Mouse (Mus musculus) spleen, adult 2 months (tissue): Measurements from ENCODE around the gene Wscd2. TPM values are rescaled to one million over a fixed set of nuclear protein-coding genes. Genes with fewer than 3 reads are reported as not detected.
A peak's percentile ranks its signal among the peaks of the same experiment; 100 is the strongest.

ENCODE experiments used
- DNase-seq, 2 experiments: peaks; one replicate each; pipeline versions ENCODE4 v3.0.0 to v3.0.0-alpha.2; 2012 to 2021; ENCODE audit warnings: low spot score in 2 of 2, low read depth in 1 of 2
- H3K27ac ChIP-seq: fragments of 200-500 bp; 2 replicates; pipeline ENCODE4 v1.5.1; 2012; ENCODE audit warnings: low read length, inconsistent platforms; ENCODE audit not compliant: insufficient read depth
- H3K27me3 ChIP-seq: fragments of 200-500 bp; 2 replicates; pipeline ENCODE4 v1.6.1; 2012; ENCODE audit warnings: mild to moderate bottlenecking, moderate library complexity, low read length, inconsistent platforms; ENCODE audit not compliant: control insufficient read depth, insufficient read depth
- H3K36me3 ChIP-seq: fragments of 200-500 bp; 2 replicates; pipeline ENCODE4 v1.6.1; 2012; ENCODE audit warnings: mild to moderate bottlenecking, low read length, inconsistent platforms; ENCODE audit not compliant: control insufficient read depth, insufficient read depth
- H3K4me1 ChIP-seq: fragments of 200-500 bp; 2 replicates; pipeline ENCODE4 v1.6.1; 2011; ENCODE audit warnings: inconsistent platforms; ENCODE audit not compliant: control insufficient read depth, insufficient read depth, insufficient read length
- H3K4me3 ChIP-seq: fragments of 200-500 bp; 2 replicates; pipeline ENCODE4 v1.5.1; 2011; ENCODE audit warnings: mild to moderate bottlenecking, inconsistent platforms; ENCODE audit not compliant: insufficient read depth, insufficient read length; ENCODE audit errors: extremely low read depth
- CTCF ChIP-seq: fragments of 200-500 bp; IDR thresholded peaks from 2 replicates; pipeline ENCODE4 v1.5.1; 2011; ENCODE audit warnings: mild to moderate bottlenecking, inconsistent platforms; ENCODE audit not compliant: insufficient read depth, insufficient read length, insufficient replicate concordance; ENCODE audit errors: extremely low read depth
- POLR2A ChIP-seq: fragments of 200-500 bp; IDR thresholded peaks from 2 replicates; pipeline ENCODE4 v1.6.1; 2011; ENCODE audit warnings: low read depth, low read length, inconsistent platforms
- WGBS: fragments of 180-500 bp; shearing (Covaris S2); methylation state at CpG from one replicate; pipeline ENCODE4 v1.1.7; 2018; 5-methylcytosine and 5-hydroxymethylcytosine counted together
- polyA plus RNA-seq: library from polyadenylated mRNA; depleted of rRNA; stranded (reverse); fragments of >200 nt; gene quantifications from 2 replicates; pipeline ENCODE4 v1.2.3, GENCODE M21; 2012

Gene Wscd2
- polyA plus RNA-seq, 1 experiment: 1.2 TPM

DNA sequence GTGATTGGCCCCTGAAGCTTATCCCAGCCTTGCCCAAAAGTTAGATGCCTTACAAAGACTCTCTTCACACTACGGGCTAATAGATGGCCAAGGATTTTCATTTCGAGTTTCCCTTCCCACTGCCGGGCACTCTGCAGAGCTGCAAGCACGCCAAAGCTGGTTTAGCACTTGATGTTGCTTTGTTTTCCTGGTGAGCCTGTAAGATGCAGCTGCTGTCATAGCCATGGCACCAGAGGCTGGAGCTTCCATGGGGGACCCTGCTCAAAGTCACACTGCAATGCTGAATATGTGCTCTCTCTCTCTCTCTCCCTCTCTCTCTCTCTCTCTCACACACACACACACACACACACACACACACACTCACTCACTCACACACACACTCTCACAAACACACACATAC, 23.1 kb upstream of the Wscd2 start:
- 40% methylated on average over 4 of the region's 4 CpGs for WGBS
- TF ChIP-seq POLR2A (no peak), CTCF (no peak)
- no peaks in the 10 kb centered on the region for H3K36me3 ChIP-seq
- no peak overlapping the region for H3K27ac ChIP-seq
- H3K27me3 ChIP-seq: no peaks in the 10 kb centered on the region
- H3K4me3 ChIP-seq: no peak overlapping the region
- no peak for DNase-seq
- no peaks in the 10 kb centered on the region for H3K4me1 ChIP-seq

DNA sequence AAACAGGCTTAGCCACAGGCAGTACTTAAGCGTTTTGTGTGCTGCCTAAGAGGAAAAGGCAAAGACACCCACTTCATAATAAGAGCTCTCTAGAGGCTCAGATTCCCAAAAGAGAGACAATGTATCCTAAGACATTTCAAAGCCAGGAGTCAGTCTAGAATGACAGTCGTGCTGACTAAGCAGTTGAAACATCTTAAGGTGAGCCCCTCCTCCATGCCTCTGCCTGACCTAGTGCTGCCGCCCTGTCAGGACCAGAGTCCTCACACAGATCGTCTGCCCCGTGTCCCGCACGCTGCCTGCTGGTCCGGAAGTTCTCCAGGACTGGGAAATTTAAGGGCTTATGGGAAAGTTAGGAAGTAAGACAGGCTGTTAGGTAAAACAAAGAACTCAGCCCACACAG, 22.4 kb upstream of the Wscd2 start:
- no peak overlapping the region for H3K4me3 ChIP-seq
- H3K4me1 ChIP-seq: no peaks in the 10 kb centered on the region
- TF ChIP-seq POLR2A: no peak
- no peak for TF ChIP-seq CTCF
- no peaks in the 10 kb centered on the region for H3K27me3 ChIP-seq
- DNase-seq: no peak
- H3K27ac ChIP-seq: no peak overlapping the region
- no peaks in the 10 kb centered on the region for H3K36me3 ChIP-seq
- WGBS: 4% methylated on average over 8 of the region's 8 CpGs

GRCm38 (mm10) chr5:113468625-113469024, 21.5 kb upstream of the Wscd2 start:
- WGBS: 73% methylated on average over 5 of the region's 5 CpGs
- no peak for DNase-seq
- Histone ChIP-seq H3K36me3 (no peaks in the 10 kb centered on the region), H3K4me1 (no peaks in the 10 kb centered on the region), H3K4me3 (no peak overlapping the region), H3K27ac (no peak overlapping the region), H3K27me3 (no peaks in the 10 kb centered on the region)
- no peak for TF ChIP-seq CTCF
- no peak for TF ChIP-seq POLR2A

GRCm38 (mm10) chr5:113469231-113469630, 20.9 kb upstream of the Wscd2 start:
- Histone ChIP-seq H3K27ac (no peak overlapping the region), H3K27me3 (no peaks in the 10 kb centered on the region), H3K36me3 (no peaks in the 10 kb centered on the region), H3K4me3 (no peak overlapping the region), H3K4me1 (no peaks in the 10 kb centered on the region)
- DNase-seq: no peak
- WGBS: 91% methylated on average over 5 of the region's 5 CpGs
- no peak for TF ChIP-seq POLR2A
- TF ChIP-seq CTCF: no peak

DNA sequence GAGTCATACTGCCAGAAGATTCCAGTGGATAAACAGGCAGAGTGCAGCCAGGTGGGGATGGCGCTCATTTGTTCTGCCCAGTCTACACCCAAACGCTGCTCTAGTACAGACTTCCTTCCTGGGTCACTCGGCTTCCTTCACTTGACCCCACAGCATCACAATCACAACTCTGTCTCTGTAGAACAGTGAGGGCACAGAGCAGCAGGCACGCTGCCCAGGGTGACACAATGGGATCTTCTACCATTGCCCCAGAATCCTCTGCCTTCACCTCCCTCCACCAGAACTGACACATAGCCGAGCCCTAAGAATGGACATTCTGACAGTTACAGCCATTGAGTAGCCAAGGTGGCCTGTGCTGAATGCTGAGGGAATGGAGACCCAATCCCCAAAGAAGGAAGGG, 20.3 kb upstream of the Wscd2 start:
- H3K4me1 ChIP-seq: no peaks in the 10 kb centered on the region
- WGBS: 81% methylated on average over 5 of the region's 5 CpGs
- no peak for DNase-seq
- H3K27me3 ChIP-seq: no peaks in the 10 kb centered on the region
- no peak overlapping the region for H3K4me3 ChIP-seq
- no peak for TF ChIP-seq CTCF
- no peak for TF ChIP-seq POLR2A
- no peak overlapping the region for H3K27ac ChIP-seq
- no peaks in the 10 kb centered on the region for H3K36me3 ChIP-seq

- peak; percentile 15 to 58 for DNase-seq
- H3K4me3 ChIP-seq: no peak overlapping the region
- peak; percentile 67; the same call in 1 of the 2 replicates for TF ChIP-seq CTCF
- TF ChIP-seq POLR2A: no peak
- H3K27ac ChIP-seq: no peak overlapping the region
- H3K27me3 ChIP-seq: no peaks in the 10 kb centered on the region
- 45% methylated on average over 4 of the region's 4 CpGs for WGBS
- no peaks in the 10 kb centered on the region for H3K36me3 ChIP-seq
- no peaks in the 10 kb centered on the region for H3K4me1 ChIP-seq
Observed at GRCm38 (mm10) chr5:113471417-113471816, 18.7 kb upstream of the Wscd2 start.

- Histone ChIP-seq H3K4me3 (no peak overlapping the region), H3K4me1 (no peaks in the 10 kb centered on the region), H3K27ac (no peak overlapping the region), H3K27me3 (no peaks in the 10 kb centered on the region), H3K36me3 (no peaks in the 10 kb centered on the region)
- TF ChIP-seq CTCF (no peak), POLR2A (no peak)
- 61% methylated on average over 7 of the region's 7 CpGs for WGBS
- DNase-seq: no peak
Observed at GRCm38 (mm10) chr5:113472339-113472738, 17.8 kb upstream of the Wscd2 start.
